Mouse (Mus musculus): Measurements from ENCODE around the gene 9130409I23Rik.

9130409I23Rik gene

GRCm38 (mm10) chr1:181050937-181051336 is at the start of gene 9130409I23Rik:
Gene 9130409I23Rik (plus strand): TSS chr1:181051237.
- DNase-seq, result no peak

- no peak for DNase-seq
These were observed 49.4 kb upstream of the 9130409I23Rik start for GRCm38 (mm10) chr1:181001621-181002020.

GRCm38 (mm10) chr1:181003790-181004189 is 47.2 kb upstream of the 9130409I23Rik start:
- DNase-seq, result no peak

GRCm38 (mm10) chr1:181005331-181005730 is 45.7 kb upstream of the 9130409I23Rik start:
- no peak for DNase-seq

GRCm38 (mm10) chr1:181007831-181008230 is 43.2 kb upstream of the 9130409I23Rik start:
- no peak for DNase-seq

GRCm38 (mm10) chr1:181008266-181008665 is 42.8 kb upstream of the 9130409I23Rik start:
- no peak for DNase-seq

- DNase-seq, result no peak
These were observed 41.9 kb upstream of the 9130409I23Rik start for GRCm38 (mm10) chr1:181009011-181009590.

- DNase-seq, result peak; percentile 77
These were observed 41.3 kb upstream of the 9130409I23Rik start for GRCm38 (mm10) chr1:181009754-181010153.

GRCm38 (mm10) chr1:181010171-181010932 is 40.7 kb upstream of the 9130409I23Rik start:
- no peak for DNase-seq

GRCm38 (mm10) chr1:181011601-181012000 is 39.4 kb upstream of the 9130409I23Rik start:
- DNase-seq, result no peak

- DNase-seq, result no peak
These were observed 38.6 kb upstream of the 9130409I23Rik start for GRCm38 (mm10) chr1:181012416-181012815.

GRCm38 (mm10) chr1:181013446-181013845 is 37.6 kb upstream of the 9130409I23Rik start:
- DNase-seq, result no peak

GRCm38 (mm10) chr1:181014731-181015500 is 36.1 kb upstream of the 9130409I23Rik start:
- DNase-seq, result peak; percentile 66

- DNase-seq, result peak; percentile 70
These were observed 35.5 kb upstream of the 9130409I23Rik start for GRCm38 (mm10) chr1:181015558-181015957.

GRCm38 (mm10) chr1:181016045-181016444 is 35.0 kb upstream of the 9130409I23Rik start:
- no peak for DNase-seq

- peak; percentile 87 for DNase-seq
These were observed 34.4 kb upstream of the 9130409I23Rik start for GRCm38 (mm10) chr1:181016532-181017131.

GRCm38 (mm10) chr1:181017212-181017711 is 33.8 kb upstream of the 9130409I23Rik start:
- peak; percentile 90 for DNase-seq

GRCm38 (mm10) chr1:181017890-181018420 is 33.1 kb upstream of the 9130409I23Rik start:
- DNase-seq, result peak; percentile 38

GRCm38 (mm10) chr1:181020756-181021487 is 30.1 kb upstream of the 9130409I23Rik start, which contains the start of gene Ephx1:
Gene Ephx1 (minus strand): TSS chr1:181020904.
- DNase-seq, result no peak

GRCm38 (mm10) chr1:181021488-181021865 is 29.6 kb upstream of the 9130409I23Rik start:
- no peak for DNase-seq

GRCm38 (mm10) chr1:181022265-181022664 is 28.8 kb upstream of the 9130409I23Rik start:
- DNase-seq, result peak; percentile 73

All from cerebellum, adult 9-11 months (tissue).